Mouse (Mus musculus) heart, postnatal 14 days (tissue): ENCODE measurements around the gene Cyp2c23. TPM values are rescaled to one million over a fixed set of nuclear protein-coding genes. Genes with fewer than 3 reads are reported as not detected.

Experiments used
- DNase-seq, 2 experiments: peaks; one replicate each; pipeline ENCODE4 v3.0.0; 2021 to 2022
- intact Hi-C: fragments of 180-260 bp; cut with DNase I; formaldehyde crosslinking; loops from one replicate; pipeline ENCODE4 v1.15.1; 2025
- long read RNA-seq, 2 experiments: library from polyadenylated mRNA; stranded (forward); transcript quantifications; one replicate each; pipeline ENCODE4 v2.0.0; 2021
- total RNA-seq, 2 experiments: library from RNA; stranded (reverse); gene quantifications; 2 replicates each; pipeline ENCODE4 v1.2.3; 2021

Cyp2c23 gene
- under 1 TPM in 1 of 2 experiments, not detected in 1; 0.15 TPM for total RNA-seq
- long read RNA-seq, experiment 1: 0 reads
- long read RNA-seq, experiment 2: 0 reads

- intact Hi-C loops: no loop called here
- no peak for DNase-seq
Measured at GRCm38 (mm10) chr19:44028972-44029371, at the start of gene Cyp2c23. TSS of gene Cyp2c23 (minus strand) at chr19:44029208.

GRCm38 (mm10) chr19:44077024-44077423 is 48.0 kb upstream of the Cyp2c23 start:
- intact Hi-C loops: no loop called here
- DNase-seq: no peak

GRCm38 (mm10) chr19:44076457-44076856 is 47.4 kb upstream of the Cyp2c23 start:
- intact Hi-C loops: no loop called here
- DNase-seq: no peak

- no peak for DNase-seq
- intact Hi-C loops: no loop called here
Measured at GRCm38 (mm10) chr19:44074986-44075385, 46.0 kb upstream of the Cyp2c23 start.

GRCm38 (mm10) chr19:44071166-44071565 is 42.2 kb upstream of the Cyp2c23 start:
- no peak for DNase-seq
- intact Hi-C loops: no loop called here

GRCm38 (mm10) chr19:44069914-44070232 is 40.9 kb upstream of the Cyp2c23 start:
- intact Hi-C loops: no loop called here

GRCm38 (mm10) chr19:44069121-44069913 is 40.3 kb upstream of the Cyp2c23 start, which contains the start of gene Erlin1:
TSS of gene Erlin1 (minus strand) at chr19:44069785.
- peak; percentile 94 to 95 for DNase-seq
- intact Hi-C loops: no loop called here

More at GRCm38 (mm10) chr19:44069914-44070232, 40.9 kb upstream of the Cyp2c23 start:
- no peak for DNase-seq

- intact Hi-C loops: no loop called here
- no peak for DNase-seq
Measured at GRCm38 (mm10) chr19:44068232-44068631, 39.2 kb upstream of the Cyp2c23 start.

- no peak for DNase-seq
- intact Hi-C loops: no loop called here
Measured at GRCm38 (mm10) chr19:44067323-44068049, 38.5 kb upstream of the Cyp2c23 start.

GRCm38 (mm10) chr19:44064734-44065133 is 35.7 kb upstream of the Cyp2c23 start:
- intact Hi-C loops: no loop called here
- no peak for DNase-seq

- intact Hi-C loops: no loop called here
Measured at GRCm38 (mm10) chr19:44063773-44064172, 34.8 kb upstream of the Cyp2c23 start.

GRCm38 (mm10) chr19:44060226-44060625 is 31.2 kb upstream of the Cyp2c23 start:
- intact Hi-C loops: no loop called here

More at GRCm38 (mm10) chr19:44063773-44064172, 34.8 kb upstream of the Cyp2c23 start:
- no peak for DNase-seq

GRCm38 (mm10) chr19:44055173-44055826 is 26.3 kb upstream of the Cyp2c23 start:
- intact Hi-C loops: no loop called here
- DNase-seq: no peak

More at GRCm38 (mm10) chr19:44060226-44060625, 31.2 kb upstream of the Cyp2c23 start:
- no peak for DNase-seq

GRCm38 (mm10) chr19:44050388-44050787 is 21.4 kb upstream of the Cyp2c23 start:
- intact Hi-C loops: no loop called here
- no peak for DNase-seq

- intact Hi-C loops: no loop called here
- DNase-seq: no peak
Measured at GRCm38 (mm10) chr19:44049282-44049681, 20.3 kb upstream of the Cyp2c23 start.

GRCm38 (mm10) chr19:44045847-44046246 is 16.8 kb upstream of the Cyp2c23 start:
- intact Hi-C loops: no loop called here
- no peak for DNase-seq

- no peak for DNase-seq
- intact Hi-C loops: no loop called here
Measured at GRCm38 (mm10) chr19:44042121-44042520, 13.1 kb upstream of the Cyp2c23 start.

GRCm38 (mm10) chr19:44033396-44033795 is 4.4 kb upstream of the Cyp2c23 start:
- intact Hi-C loops: no loop called here

GRCm38 (mm10) chr19:44032046-44032744 is 3.2 kb upstream of the Cyp2c23 start:
- DNase-seq: no peak
- intact Hi-C loops: no loop called here

More at GRCm38 (mm10) chr19:44033396-44033795, 4.4 kb upstream of the Cyp2c23 start:
- no peak for DNase-seq

- no peak for DNase-seq
- intact Hi-C loops: no loop called here
Measured at GRCm38 (mm10) chr19:44030024-44030423, 1.0 kb upstream of the Cyp2c23 start.
